Mouse (Mus musculus): ENCODE measurements around the gene H2-DMb1. TPM values are rescaled to one million over a fixed set of nuclear protein-coding genes. Genes with fewer than 3 reads are reported as not detected.

H2-DMb1 gene
- polyA plus RNA-seq, 1 experiment from 2014 or later, result 0.29 TPM

DNA sequence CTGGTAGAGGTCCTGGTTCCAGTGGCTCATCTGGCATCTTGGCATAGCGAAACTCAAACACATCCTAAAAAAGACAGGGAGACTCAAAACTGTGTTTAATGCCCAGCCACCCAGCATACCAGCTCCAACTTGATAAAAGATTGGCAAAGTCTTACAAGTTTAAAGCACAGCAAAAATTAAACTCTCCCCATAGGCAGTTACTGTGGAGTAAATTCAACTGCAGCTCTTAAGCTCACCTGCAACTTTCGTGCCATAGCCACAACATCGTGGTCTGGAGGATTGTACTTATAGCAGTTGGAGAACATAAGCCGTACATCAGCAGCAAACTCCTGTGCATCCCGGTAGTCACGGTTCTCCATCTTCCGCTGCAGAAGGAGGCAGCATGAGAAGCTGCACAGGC is 38.8 kb upstream of the H2-DMb1 start:
- WGBS (ENCODE audit: insufficient replicate concordance), result 95% methylated on average over 7 of the region's 7 CpGs
- Histone ChIP-seq H3K9ac (ENCODE audit: low read depth, low read length) (no peak overlapping the region), H3K4me2 (no peak overlapping the region), H3K4me1 (ENCODE audit: control insufficient read depth, insufficient read depth, low read length) (peaks cover 15% of the 10 kb centered on the region), H3K4me3 (ENCODE audit: low read depth, low read length) (no peak overlapping the region), H3K36me3 (ENCODE audit: control insufficient read depth, insufficient read depth, low read length) (peaks cover 71% of the 10 kb centered on the region), H3K27me3 (ENCODE audit: control insufficient read depth, insufficient read depth, low read length) (no peaks in the 10 kb centered on the region), H3K9me3 (replicated peaks; ENCODE audit: control insufficient read depth, low read length) (no peaks in the 10 kb centered on the region), H3K27ac (ENCODE audit: low read depth, low read length) (no peak overlapping the region)
- ATAC-seq (replicated peaks; ENCODE audit: insufficient number of reproducible peaks, low FRiP score, low TSS enrichment), result no peak

- H3K4me1 ChIP-seq (ENCODE audit: control insufficient read depth, insufficient read depth, low read length), result peaks cover 15% of the 10 kb centered on the region
- peak overlapping the region; percentile 99 for H3K9ac ChIP-seq (ENCODE audit: low read depth, low read length)
- H3K27ac ChIP-seq (ENCODE audit: low read depth, low read length), result no peak overlapping the region
- peak overlapping the region; percentile 98 for H3K4me2 ChIP-seq
- peak overlapping the region; percentile 99 for H3K4me3 ChIP-seq (ENCODE audit: low read depth, low read length)
- no peaks in the 10 kb centered on the region for H3K27me3 ChIP-seq (ENCODE audit: control insufficient read depth, insufficient read depth, low read length)
- H3K36me3 ChIP-seq (ENCODE audit: control insufficient read depth, insufficient read depth, low read length), result peaks cover 57% of the 10 kb centered on the region
- ATAC-seq (replicated peaks; ENCODE audit: insufficient number of reproducible peaks, low FRiP score, low TSS enrichment), result no peak
- no peaks in the 10 kb centered on the region for H3K9me3 ChIP-seq (replicated peaks; ENCODE audit: control insufficient read depth, low read length)
- WGBS (ENCODE audit: insufficient replicate concordance), result 38% methylated on average over 7 of the region's 7 CpGs
These were observed 36.0 kb upstream of the H2-DMb1 start for GRCm38 (mm10) chr17:34116736-34117370.

- peak overlapping the region; percentile 98 for H3K4me2 ChIP-seq
- no peaks in the 10 kb centered on the region for H3K9me3 ChIP-seq (replicated peaks; ENCODE audit: control insufficient read depth, low read length)
- no peak for ATAC-seq (replicated peaks; ENCODE audit: insufficient number of reproducible peaks, low FRiP score, low TSS enrichment)
- whole genome bisulfite sequencing (ENCODE audit: insufficient replicate concordance), result 2% methylated on average over 5 of the region's 5 CpGs
- H3K4me1 ChIP-seq (ENCODE audit: control insufficient read depth, insufficient read depth, low read length), result peaks cover 15% of the 10 kb centered on the region
- H3K27me3 ChIP-seq (ENCODE audit: control insufficient read depth, insufficient read depth, low read length), result no peaks in the 10 kb centered on the region
- peak overlapping the region; percentile 99 for H3K4me3 ChIP-seq (ENCODE audit: low read depth, low read length)
- H3K36me3 ChIP-seq (ENCODE audit: control insufficient read depth, insufficient read depth, low read length), result peaks cover 50% of the 10 kb centered on the region
- H3K27ac ChIP-seq (ENCODE audit: low read depth, low read length), result no peak overlapping the region
- H3K9ac ChIP-seq (ENCODE audit: low read depth, low read length), result peak overlapping the region; percentile 99
These were observed 35.3 kb upstream of the H2-DMb1 start for GRCm38 (mm10) chr17:34117421-34118112.

DNA sequence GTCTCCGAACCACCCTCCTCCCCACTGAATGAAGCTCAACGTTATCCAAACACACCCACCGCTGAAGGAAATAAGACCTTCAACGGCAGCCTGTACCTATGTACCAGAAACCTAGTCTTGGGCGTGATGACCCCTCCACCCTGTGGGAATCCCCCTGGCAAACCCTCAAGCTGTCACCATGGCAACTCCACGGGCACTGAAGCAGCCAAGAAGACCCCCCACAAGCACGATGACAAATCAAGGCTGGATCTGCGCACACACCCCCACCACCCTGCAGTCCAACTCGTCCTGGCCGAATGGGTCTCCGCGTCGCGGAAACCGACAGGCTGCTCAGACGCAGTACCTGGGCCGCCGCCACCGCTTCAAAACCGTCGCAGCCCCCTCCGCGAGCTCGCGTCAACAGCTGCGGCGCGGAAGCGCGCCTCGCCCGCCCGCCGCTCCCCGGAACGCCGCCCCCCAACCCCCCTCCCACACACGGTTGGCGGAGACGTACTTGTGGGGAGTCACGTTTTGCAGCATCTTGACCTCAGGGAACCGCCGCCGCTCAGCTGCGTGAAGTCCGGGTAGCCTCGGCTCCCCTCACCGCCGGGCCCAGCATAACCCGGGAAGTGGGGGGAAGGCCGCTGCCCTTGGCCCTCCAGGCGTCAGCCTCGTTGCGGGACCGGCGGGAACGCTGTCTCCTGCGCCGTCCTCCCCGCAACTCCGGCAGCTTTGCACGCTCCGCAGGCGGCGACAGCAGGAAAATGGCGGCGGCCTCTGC is 34.6 kb upstream of the H2-DMb1 start:
- H3K27me3 ChIP-seq (ENCODE audit: control insufficient read depth, insufficient read depth, low read length), result no peaks in the 10 kb centered on the region
- WGBS (ENCODE audit: insufficient replicate concordance), result under 1% methylated on average over 65 of the region's 67 CpGs
- H3K4me1 ChIP-seq (ENCODE audit: control insufficient read depth, insufficient read depth, low read length), result peaks cover 15% of the 10 kb centered on the region
- peak overlapping the region; percentile 99 for H3K4me3 ChIP-seq (ENCODE audit: low read depth, low read length)
- H3K36me3 ChIP-seq (ENCODE audit: control insufficient read depth, insufficient read depth, low read length), result peaks cover 42% of the 10 kb centered on the region
- H3K4me2 ChIP-seq, result peak overlapping the region; percentile 98
- no peak for ATAC-seq (replicated peaks; ENCODE audit: insufficient number of reproducible peaks, low FRiP score, low TSS enrichment)
- H3K9ac ChIP-seq (ENCODE audit: low read depth, low read length), result peak overlapping the region; percentile 99
- no peaks in the 10 kb centered on the region for H3K9me3 ChIP-seq (replicated peaks; ENCODE audit: control insufficient read depth, low read length)
- H3K27ac ChIP-seq (ENCODE audit: low read depth, low read length), result peak overlapping the region; percentile 100

GRCm38 (mm10) chr17:34118873-34119248 is 34.0 kb upstream of the H2-DMb1 start:
- 0% methylated on average over 38 of the region's 38 CpGs for WGBS (ENCODE audit: insufficient replicate concordance)
- peak overlapping the region; percentile 99 for H3K4me3 ChIP-seq (ENCODE audit: low read depth, low read length)
- ATAC-seq (replicated peaks; ENCODE audit: insufficient number of reproducible peaks, low FRiP score, low TSS enrichment), result peak; percentile 12; the same call in 1 of the 2 replicates
- peak overlapping the region; percentile 98 for H3K4me2 ChIP-seq
- no peaks in the 10 kb centered on the region for H3K27me3 ChIP-seq (ENCODE audit: control insufficient read depth, insufficient read depth, low read length)
- H3K36me3 ChIP-seq (ENCODE audit: control insufficient read depth, insufficient read depth, low read length), result peaks cover 37% of the 10 kb centered on the region
- peak overlapping the region; percentile 99 for H3K9ac ChIP-seq (ENCODE audit: low read depth, low read length)
- peak overlapping the region; percentile 100 for H3K27ac ChIP-seq (ENCODE audit: low read depth, low read length)
- H3K9me3 ChIP-seq (replicated peaks; ENCODE audit: control insufficient read depth, low read length), result no peaks in the 10 kb centered on the region
- H3K4me1 ChIP-seq (ENCODE audit: control insufficient read depth, insufficient read depth, low read length), result peaks cover 20% of the 10 kb centered on the region

DNA sequence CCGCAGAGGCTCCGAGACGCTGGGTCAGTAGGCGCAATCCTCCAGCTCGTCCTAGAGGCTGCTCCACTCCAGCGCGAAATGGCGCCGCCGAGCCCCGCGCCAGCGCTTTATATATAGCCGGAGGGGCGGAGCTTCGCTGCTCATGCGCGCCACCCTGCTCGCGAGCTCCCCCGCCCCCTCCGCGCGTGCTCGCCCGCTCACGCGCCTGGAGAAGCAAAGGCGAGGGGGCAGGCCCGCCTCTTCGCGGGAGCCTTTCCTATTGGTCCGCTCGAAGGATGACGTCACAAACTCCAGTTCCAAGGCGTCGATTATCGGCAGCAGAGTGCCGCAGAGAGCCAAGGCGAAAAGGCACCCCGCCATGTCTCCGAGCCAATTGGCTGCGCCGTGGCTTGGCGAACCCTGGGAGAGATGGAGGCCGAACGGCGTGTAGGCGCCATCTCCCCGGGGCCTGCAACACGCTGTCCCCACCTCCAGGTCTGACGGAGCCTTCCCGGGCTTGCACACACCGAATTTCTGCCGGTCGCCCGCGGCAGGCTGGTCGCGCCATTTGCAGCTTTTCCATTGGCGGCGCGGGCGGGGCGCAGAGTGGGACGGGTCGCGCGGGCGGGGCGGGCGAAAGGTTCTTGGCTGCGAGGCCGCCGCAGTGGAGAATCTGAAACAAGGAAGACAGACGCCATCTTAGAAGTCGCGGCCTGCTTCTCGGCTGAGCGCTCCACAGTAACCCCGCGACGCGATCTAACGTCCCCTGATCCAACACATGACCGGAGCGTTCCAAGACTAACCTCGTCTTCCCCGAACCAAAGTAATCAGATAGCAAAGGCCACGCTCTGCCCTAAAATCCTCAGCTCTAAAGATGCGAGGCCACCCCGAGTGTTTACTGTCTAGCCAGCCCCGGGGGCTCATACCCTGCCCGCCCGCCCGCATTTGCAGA is 33.4 kb upstream of the H2-DMb1 start, which contains the start of gene H2-DMa:
TSS of gene H2-DMa (plus strand) at position 293 of the 931 bp plus-strand sequence.
- Histone ChIP-seq H3K27me3 (ENCODE audit: control insufficient read depth, insufficient read depth, low read length) (no peaks in the 10 kb centered on the region), H3K9ac (ENCODE audit: low read depth, low read length) (peak within 1 kb of the TSS; percentile 99), H3K4me3 (ENCODE audit: low read depth, low read length) (peak within 1 kb of the TSS; percentile 99), H3K4me2 (peak within 1 kb of the TSS; percentile 98), H3K36me3 (ENCODE audit: control insufficient read depth, insufficient read depth, low read length) (peaks cover 30% of the 10 kb centered on the region), H3K27ac (ENCODE audit: low read depth, low read length) (peak within 1 kb of the TSS; percentile 100), H3K4me1 (ENCODE audit: control insufficient read depth, insufficient read depth, low read length) (peaks cover 22% of the 10 kb centered on the region), H3K9me3 (replicated peaks; ENCODE audit: control insufficient read depth, low read length) (no peaks in the 10 kb centered on the region)
- peak; percentile 77 for ATAC-seq (replicated peaks; ENCODE audit: insufficient number of reproducible peaks, low FRiP score, low TSS enrichment)
- WGBS (ENCODE audit: insufficient replicate concordance), result under 1% methylated on average over 96 of the region's 96 CpGs

DNA sequence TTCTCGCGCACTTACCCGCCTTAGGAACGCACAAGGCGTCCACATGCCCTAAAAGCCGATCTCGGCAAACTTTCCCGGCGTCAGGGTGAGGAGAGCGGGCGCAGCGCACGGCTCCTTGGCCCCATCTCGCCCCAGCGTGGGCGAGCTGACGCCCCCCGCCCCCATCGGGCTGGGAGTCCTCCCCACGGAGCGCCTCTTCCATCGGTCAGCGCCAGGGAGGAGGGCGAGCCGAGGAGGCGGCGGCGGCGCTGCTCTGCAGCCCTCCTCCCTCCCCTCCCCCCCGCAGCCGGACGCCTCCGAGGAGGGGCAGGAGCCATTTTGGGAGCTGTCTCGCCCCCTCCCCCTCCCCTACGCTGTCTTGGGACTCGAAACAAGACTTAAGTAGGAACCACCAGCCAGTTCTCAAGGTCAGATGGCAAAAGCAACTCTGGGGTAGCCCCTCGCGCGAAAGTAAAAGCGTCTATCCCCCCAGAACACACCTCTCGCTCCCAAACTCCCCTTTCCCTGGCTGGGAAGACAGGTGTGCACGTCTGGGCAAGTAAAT is 32.6 kb upstream of the H2-DMb1 start:
- Histone ChIP-seq H3K9ac (ENCODE audit: low read depth, low read length) (peak overlapping the region; percentile 99), H3K36me3 (ENCODE audit: control insufficient read depth, insufficient read depth, low read length) (peaks cover 23% of the 10 kb centered on the region), H3K27me3 (ENCODE audit: control insufficient read depth, insufficient read depth, low read length) (no peaks in the 10 kb centered on the region), H3K9me3 (replicated peaks; ENCODE audit: control insufficient read depth, low read length) (no peaks in the 10 kb centered on the region), H3K27ac (ENCODE audit: low read depth, low read length) (peak overlapping the region; percentile 100), H3K4me3 (ENCODE audit: low read depth, low read length) (peak overlapping the region; percentile 99), H3K4me1 (ENCODE audit: control insufficient read depth, insufficient read depth, low read length) (peaks cover 16% of the 10 kb centered on the region), H3K4me2 (peak overlapping the region; percentile 98)
- WGBS (ENCODE audit: insufficient replicate concordance), result 0% methylated on average over 34 of the region's 42 CpGs
- peak; percentile 12; the same call in 1 of the 2 replicates for ATAC-seq (replicated peaks; ENCODE audit: insufficient number of reproducible peaks, low FRiP score, low TSS enrichment)
